Mouse (Mus musculus) ES-E14 (cell line): ENCODE measurements around the gene Apoh. TPM values are rescaled to one million over a fixed set of nuclear protein-coding genes. Genes with fewer than 3 reads are reported as not detected.

Source experiments
- DNase-seq: peaks from one replicate; pipeline ENCODE4 v3.0.0-alpha.2; 2013; ENCODE audit warnings: low read depth, low spot score
- H3K27ac ChIP-seq: 2 replicates; pipeline ENCODE4 v1.5.1; 2012; ENCODE audit warnings: low read depth, mild to moderate bottlenecking, low read length, moderate library complexity, mixed read lengths; ENCODE audit not compliant: poor library complexity, insufficient read depth, severe bottlenecking
- H3K36me3 ChIP-seq: 2 replicates; pipeline ENCODE4 v1.6.1; 2012; ENCODE audit warnings: mild to moderate bottlenecking, low read length, moderate library complexity, mixed read lengths; ENCODE audit not compliant: control insufficient read depth, poor library complexity, insufficient read depth, severe bottlenecking
- H3K4me1 ChIP-seq, 2 experiments: fragments of 150-350 bp in 1 of 2; sonication (generic) in 1 of 2; 2 replicates each; pipeline ENCODE4 v1.6.1; 2012; ENCODE audit warnings: low read length in 2 of 2, mild to moderate bottlenecking in 1 of 2, mixed read lengths in 1 of 2; ENCODE audit not compliant: control insufficient read depth in 2 of 2, insufficient read depth in 2 of 2, poor library complexity in 1 of 2
- H3K4me3 ChIP-seq, 2 experiments: fragments of 150-350 bp in 1 of 2; sonication (generic) in 1 of 2; 2 replicates each; pipeline ENCODE4 v1.5.1; 2012; ENCODE audit warnings: low read length in 2 of 2, low read depth in 1 of 2, mild to moderate bottlenecking in 1 of 2, mixed read lengths in 1 of 2; ENCODE audit not compliant: insufficient read depth in 1 of 2, poor library complexity in 1 of 2, severe bottlenecking in 1 of 2
- H3K9ac ChIP-seq: 2 replicates; pipeline ENCODE4 v1.6.1; 2012; ENCODE audit warnings: low read depth, mild to moderate bottlenecking, low read length, mixed read lengths; ENCODE audit not compliant: poor library complexity, insufficient read depth, severe bottlenecking
- H3K9me3 ChIP-seq: fragments of 150-350 bp; sonication (generic); 2 replicates; pipeline ENCODE4 v1.6.1; 2012; ENCODE audit warnings: low read depth, mild to moderate bottlenecking, low read length; ENCODE audit not compliant: control insufficient read depth, insufficient read depth
- CHD2 ChIP-seq: IDR thresholded peaks from 2 replicates; pipeline ENCODE4 v1.6.1; 2014; ENCODE audit warnings: mild to moderate bottlenecking, low read depth, low read length, inconsistent platforms
- HCFC1 ChIP-seq: IDR thresholded peaks from 2 replicates; pipeline ENCODE4 v1.6.1; 2012; ENCODE audit warnings: low read length, inconsistent platforms, borderline replicate concordance; ENCODE audit not compliant: insufficient read depth
- MAFK ChIP-seq: IDR thresholded peaks from 2 replicates; pipeline ENCODE4 v1.6.1; 2014; ENCODE audit warnings: mild to moderate bottlenecking, low read depth, low read length, inconsistent platforms; ENCODE audit not compliant: insufficient read depth
- ZC3H11A ChIP-seq: IDR thresholded peaks from 2 replicates; pipeline ENCODE4 v1.6.1; 2012; ENCODE audit warnings: low read depth, mild to moderate bottlenecking, inconsistent platforms, low read length, borderline replicate concordance
- ZNF384 ChIP-seq: IDR thresholded peaks from 2 replicates; pipeline ENCODE4 v1.6.1; 2012; ENCODE audit warnings: low read depth, low read length, inconsistent platforms
- in situ Hi-C, 2 experiments: fragments of 600-800 bp; cut with MboI; formaldehyde crosslinking; loops; one replicate each; pipeline ENCODE4 v1.15.1; 2025; ENCODE audit warnings: low sequenced_read_pairs in 2 of 2, inconsistent platforms in 1 of 2; ENCODE audit not compliant: unreplicated experiment in 2 of 2
- total RNA-seq: library from RNA; depleted of rRNA; stranded (reverse); fragments of 300-350 nt; gene quantifications from 2 replicates; pipeline ENCODE4 v1.2.3, GENCODE M21; 2012

Apoh gene
- total RNA-seq, 1 experiment, result not detected

GRCm38 (mm10) chr11:108343789-108344462 lies 772 bp downstream of the Apoh start, which contains the start of gene Prkca:
Gene Prkca (minus strand): TSS chr11:108343928.
- in situ Hi-C loops, result no loop called here
- Histone ChIP-seq H3K4me1 (no peaks in the 10 kb centered on the region), H3K9me3 (no peaks in the 10 kb centered on the region), H3K9ac (peak within 1 kb of the TSS; percentile 56), H3K36me3 (no peaks in the 10 kb centered on the region), H3K27ac (no peak within 1 kb of the TSS), H3K4me3 (peak within 1 kb of the TSS; percentile 75 to 89)
- TF ChIP-seq HCFC1 (no peak), ZC3H11A (no peak), ZNF384 (no peak), MAFK (no peak)
- peak; percentile 80 for DNase-seq

- no peaks in the 10 kb centered on the region for H3K36me3 ChIP-seq
- in situ Hi-C loops, result no loop called here
- TF ChIP-seq ZC3H11A (no peak), HCFC1 (no peak), ZNF384 (no peak), MAFK (no peak), CHD2 (no peak)
- no peak overlapping the region for H3K27ac ChIP-seq
- no peak overlapping the region for H3K9ac ChIP-seq
- no peak for DNase-seq
- no peaks in the 10 kb centered on the region for H3K4me1 ChIP-seq
- peak overlapping the region in 1 of 2 experiments; percentile 89; a peak in 2 of 4 replicates for H3K4me3 ChIP-seq
- H3K9me3 ChIP-seq, result no peaks in the 10 kb centered on the region
These were observed 1.6 kb downstream of the Apoh start for GRCm38 (mm10) chr11:108344759-108345158.

- DNase-seq, result no peak
- no peak overlapping the region for H3K4me3 ChIP-seq
- no peaks in the 10 kb centered on the region for H3K4me1 ChIP-seq
- in situ Hi-C loops, result no loop called here
- TF ChIP-seq ZC3H11A, result no peak
- no peak for TF ChIP-seq HCFC1
- no peak for TF ChIP-seq ZNF384
- TF ChIP-seq MAFK, result no peak
- TF ChIP-seq CHD2, result no peak
- H3K36me3 ChIP-seq, result no peaks in the 10 kb centered on the region
- no peak overlapping the region for H3K9ac ChIP-seq
- no peaks in the 10 kb centered on the region for H3K9me3 ChIP-seq
- H3K27ac ChIP-seq, result no peak overlapping the region
These were observed 2.2 kb downstream of the Apoh start for GRCm38 (mm10) chr11:108345321-108345720.

GRCm38 (mm10) chr11:108350799-108351198 lies 7.6 kb downstream of the Apoh start:
- in situ Hi-C loops, result no loop called here

GRCm38 (mm10) chr11:108352842-108353388 lies 9.8 kb downstream of the Apoh start:
- Histone ChIP-seq H3K4me1 (no peaks in the 10 kb centered on the region), H3K4me3 (no peak overlapping the region), H3K9ac (no peak overlapping the region), H3K9me3 (no peaks in the 10 kb centered on the region), H3K36me3 (no peaks in the 10 kb centered on the region), H3K27ac (no peak overlapping the region)
- TF ChIP-seq ZC3H11A, result no peak
- no peak for TF ChIP-seq CHD2
- no peak for TF ChIP-seq ZNF384
- TF ChIP-seq HCFC1, result no peak
- TF ChIP-seq MAFK, result no peak
- in situ Hi-C loops, result no loop called here
- DNase-seq, result no peak

More at GRCm38 (mm10) chr11:108350799-108351198, 7.6 kb downstream of the Apoh start:
- Histone ChIP-seq H3K9ac (no peak overlapping the region), H3K27ac (no peak overlapping the region), H3K9me3 (no peaks in the 10 kb centered on the region), H3K36me3 (no peaks in the 10 kb centered on the region), H3K4me1 (no peaks in the 10 kb centered on the region), H3K4me3 (no peak overlapping the region)
- TF ChIP-seq CHD2, result no peak
- TF ChIP-seq ZC3H11A, result no peak
- TF ChIP-seq ZNF384, result no peak
- no peak for DNase-seq
